Mouse (Mus musculus): ENCODE data around the gene Nudt14.

The Nudt14 gene

DNA sequence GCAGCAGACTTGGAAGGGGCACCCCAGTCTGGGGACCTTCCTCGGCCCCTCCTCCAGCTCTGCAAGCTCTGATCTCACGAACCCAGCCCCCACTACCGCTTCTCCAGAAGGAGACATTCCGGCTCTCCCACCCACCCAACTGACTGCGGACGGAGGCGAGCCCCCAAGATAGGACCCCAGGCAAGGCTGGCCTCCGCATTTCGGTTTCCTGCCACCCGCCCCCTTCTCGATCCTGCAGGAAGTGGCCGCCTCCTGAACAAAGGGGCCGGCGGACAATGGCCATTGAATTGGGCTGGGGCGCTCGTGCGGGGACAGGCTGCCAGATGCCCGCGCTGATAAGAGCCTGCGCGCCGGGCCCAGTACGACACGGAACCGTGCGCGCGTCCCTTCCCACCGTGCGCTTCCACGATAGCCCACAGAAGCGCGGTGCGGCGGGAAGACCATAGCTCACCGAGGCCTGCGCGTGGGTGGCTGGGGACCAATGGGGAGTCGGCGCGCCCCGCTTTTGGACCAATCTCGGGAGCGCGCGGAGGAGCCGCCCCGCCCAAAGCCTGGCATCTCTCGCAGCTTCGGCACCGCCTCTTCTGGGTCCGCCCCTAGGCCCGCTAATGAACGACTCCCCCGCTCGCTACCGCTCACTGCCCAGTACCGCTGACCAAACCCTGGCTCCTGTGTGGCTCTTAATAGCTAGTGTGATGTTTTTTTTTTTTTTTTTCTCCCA is 8.3 kb upstream of the Nudt14 start:
- DNase-seq, result peak; percentile 90 to 93

DNA sequence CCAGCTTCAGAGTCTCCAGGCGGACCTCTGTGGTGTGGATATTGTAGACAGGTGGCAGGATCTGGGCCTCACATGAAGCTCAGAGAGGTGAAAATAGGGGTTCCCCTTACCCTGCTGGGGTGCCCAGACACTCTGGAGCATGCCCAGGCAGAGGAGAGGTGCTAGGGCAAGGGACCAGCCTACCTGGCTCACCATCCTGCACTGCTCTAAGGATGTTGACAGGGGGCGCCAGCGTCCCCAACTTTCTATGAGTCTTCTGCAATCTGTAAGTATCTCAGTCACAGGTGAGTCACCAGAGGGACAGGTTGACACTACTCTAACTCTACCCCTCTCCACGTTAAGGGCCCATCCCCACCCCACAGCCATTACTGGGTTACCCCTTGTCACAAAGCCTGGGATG is 5.4 kb upstream of the Nudt14 start:
- DNase-seq, result peak in 1 of 2 experiments; percentile 44

DNA sequence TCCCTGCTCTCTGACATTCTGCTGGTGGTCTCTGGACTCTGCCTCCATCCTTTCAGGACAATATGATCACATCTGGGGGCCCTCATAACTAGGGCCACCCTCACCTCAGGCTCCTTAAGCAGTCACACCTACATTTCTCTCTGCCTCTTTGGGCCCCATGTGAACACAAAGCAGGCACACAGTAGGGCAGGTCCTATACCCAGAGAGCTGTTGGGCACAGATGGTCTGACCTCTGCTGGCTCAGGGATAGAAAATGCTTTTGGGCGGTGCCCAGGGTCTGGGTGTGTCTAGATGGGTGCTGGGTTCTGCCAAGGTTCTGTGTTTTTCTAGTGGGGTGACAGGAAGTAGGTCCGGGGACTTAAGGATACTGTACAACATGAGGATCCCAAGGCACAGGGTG is 1.7 kb upstream of the Nudt14 start:
- no peak for DNase-seq

DNA sequence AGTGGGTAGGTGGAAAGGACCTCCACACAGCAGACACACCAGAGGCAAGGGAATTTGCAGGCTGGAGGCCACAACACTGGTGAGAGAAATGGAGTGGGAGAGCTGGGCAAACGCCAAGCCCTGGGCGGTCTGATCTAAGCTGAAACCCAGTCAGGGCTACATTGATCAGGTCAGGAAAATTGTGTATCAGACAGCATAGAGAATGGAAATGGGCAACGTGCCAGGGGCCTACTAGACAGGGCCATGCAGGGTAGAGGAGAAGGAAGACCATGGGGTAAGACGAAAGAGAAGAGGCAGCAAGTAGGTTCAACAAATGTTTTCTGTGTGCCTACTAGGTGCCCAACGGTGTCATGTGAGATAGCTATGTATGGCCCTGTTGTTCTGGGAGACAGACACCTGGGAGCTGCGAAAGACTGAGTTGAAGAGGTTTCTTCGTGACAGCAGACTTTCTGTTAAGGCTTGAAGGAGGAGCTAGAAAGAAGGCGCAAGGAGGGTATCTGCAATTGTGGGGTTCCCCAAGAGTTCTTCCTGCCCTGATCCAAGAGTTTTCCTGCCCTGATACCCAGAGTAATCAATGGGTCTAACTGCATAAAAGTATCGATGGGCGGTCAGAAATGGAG is 658 bp downstream of the Nudt14 start:
- peak; percentile 57 to 61 for DNase-seq

DNA sequence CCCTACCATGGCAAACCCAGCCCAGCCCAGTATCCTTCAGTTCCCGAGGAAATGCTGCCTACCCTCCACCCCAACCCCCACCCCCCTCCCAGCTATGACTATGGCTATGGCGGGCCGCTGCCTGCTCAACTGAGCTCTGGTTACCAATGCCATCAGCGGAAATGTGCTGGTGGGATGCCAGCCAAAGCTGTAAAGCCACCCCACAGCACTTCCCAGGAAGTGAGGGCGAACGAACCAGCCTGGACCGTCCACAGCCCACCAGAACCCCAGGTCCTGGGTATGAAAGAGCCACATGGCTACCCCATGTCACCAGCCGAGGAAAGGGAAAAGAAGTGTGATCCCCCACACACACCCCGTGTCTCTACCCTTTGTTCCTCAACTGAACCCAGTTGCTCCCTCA is 1.2 kb downstream of the Nudt14 start:
- DNase-seq, result no peak

DNA sequence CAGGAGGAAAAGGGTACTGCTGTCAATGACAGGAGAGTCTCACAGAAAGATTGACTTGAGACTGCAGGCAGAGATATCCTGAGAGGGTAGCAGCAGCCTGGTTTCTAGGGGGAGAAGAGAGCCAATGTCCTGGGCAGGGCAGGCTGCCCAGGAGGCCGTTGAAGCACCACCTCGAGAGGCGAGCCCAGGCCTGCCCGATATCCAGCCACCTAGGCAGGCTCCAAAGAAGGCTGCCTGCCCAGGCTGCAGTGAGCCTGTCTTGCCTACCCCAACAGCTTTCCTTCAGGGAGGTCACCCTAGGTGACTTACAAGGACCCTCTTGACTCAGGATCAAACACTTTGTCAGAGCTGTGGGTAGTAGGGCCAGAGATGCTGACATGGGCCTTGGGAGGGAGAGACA is 1.7 kb downstream of the Nudt14 start:
- DNase-seq, result no peak

DNA sequence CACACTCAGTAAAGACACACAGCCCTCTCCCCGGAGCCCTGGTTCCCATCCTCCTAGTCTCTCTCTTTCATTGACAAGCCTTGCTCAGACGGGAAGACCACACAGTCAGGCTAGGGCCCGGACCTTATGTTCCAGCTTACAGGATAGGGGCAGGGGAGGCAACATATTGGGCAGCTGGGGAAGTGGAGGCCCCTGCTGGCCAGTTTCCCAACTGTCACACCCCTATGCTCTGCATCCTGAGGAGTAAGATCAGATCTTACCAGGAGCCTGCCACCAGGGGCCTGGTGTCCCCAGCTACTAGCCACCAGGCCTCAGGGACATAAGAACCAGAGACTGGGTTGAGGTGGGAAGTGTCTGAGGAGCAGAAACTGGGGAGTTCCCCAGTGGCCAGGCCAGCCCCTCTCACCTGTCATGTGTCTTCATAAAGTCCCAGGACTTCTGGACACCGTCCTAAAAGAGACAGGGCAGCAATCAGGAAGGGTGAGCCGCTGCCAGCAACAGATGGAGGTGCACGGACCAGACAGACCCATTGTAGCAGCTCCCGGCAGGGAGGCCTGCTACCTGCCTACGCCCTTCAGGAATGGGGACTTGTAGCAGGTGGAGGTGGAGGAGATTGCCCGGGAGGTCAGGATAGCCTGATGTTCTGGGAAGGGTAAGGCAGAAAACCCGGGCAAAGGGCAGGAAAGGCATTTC is 2.9 kb downstream of the Nudt14 start:
- no peak for DNase-seq

DNA sequence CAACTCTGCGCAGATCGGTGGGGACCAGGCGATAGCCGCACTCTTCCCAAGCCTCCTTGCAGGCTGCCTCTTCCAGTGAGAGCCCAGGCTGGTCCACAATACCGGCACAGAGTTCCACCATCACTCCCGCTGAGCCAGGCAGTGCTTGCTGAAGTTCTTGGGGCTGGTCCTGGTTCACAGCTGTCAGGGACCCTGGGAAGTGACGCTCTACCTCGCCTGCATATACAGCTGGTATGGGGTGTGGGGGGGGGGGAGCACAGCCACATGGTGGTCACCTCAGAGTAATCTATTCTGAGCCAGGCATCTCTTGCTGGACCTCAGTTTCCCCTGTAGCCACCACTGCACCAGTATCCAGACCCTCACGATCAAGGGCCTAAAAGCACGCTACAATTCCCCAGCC is 3.6 kb downstream of the Nudt14 start:
- DNase-seq, result no peak

DNA sequence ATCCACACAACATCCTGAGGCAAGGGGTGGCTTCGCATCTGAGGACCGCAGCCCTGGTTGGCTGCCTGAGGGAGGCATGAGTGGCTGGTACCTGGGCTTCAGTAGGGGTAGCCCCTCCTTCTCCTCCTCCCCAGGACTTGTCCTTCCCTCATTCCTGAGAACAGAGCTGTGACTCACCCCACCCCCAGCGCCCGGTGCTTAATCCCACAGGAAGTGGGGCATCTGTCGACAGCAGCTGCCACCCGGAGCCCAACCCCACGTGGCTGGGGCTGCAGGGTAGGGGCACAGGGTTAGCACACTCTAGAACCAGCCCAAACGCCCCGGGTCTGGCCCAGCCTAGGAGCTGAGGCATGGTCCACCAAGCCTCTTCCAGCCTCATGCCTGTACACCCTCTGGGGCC is 4.0 kb downstream of the Nudt14 start:
- DNase-seq, result no peak

DNA sequence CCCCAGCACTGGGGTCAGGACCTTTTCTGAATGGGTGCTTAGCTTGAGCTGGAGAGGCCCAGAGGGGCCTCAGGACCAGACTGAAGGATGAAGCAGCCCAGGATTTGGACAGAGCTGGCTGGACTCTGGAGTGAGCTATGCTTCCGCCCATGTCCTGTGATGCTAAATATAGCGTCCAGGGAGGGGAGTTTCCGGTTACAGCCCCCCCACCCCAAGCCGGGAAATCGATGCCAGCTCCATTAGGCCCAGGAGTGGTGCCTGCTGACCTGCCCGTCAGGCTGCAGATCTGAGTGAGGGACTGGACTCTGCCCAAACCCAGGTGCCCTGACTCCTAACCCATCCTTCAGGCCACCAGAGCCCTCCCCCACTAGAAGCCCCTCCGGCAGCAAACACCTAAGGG is 9.3 kb downstream of the Nudt14 start:
- no peak for DNase-seq

DNA sequence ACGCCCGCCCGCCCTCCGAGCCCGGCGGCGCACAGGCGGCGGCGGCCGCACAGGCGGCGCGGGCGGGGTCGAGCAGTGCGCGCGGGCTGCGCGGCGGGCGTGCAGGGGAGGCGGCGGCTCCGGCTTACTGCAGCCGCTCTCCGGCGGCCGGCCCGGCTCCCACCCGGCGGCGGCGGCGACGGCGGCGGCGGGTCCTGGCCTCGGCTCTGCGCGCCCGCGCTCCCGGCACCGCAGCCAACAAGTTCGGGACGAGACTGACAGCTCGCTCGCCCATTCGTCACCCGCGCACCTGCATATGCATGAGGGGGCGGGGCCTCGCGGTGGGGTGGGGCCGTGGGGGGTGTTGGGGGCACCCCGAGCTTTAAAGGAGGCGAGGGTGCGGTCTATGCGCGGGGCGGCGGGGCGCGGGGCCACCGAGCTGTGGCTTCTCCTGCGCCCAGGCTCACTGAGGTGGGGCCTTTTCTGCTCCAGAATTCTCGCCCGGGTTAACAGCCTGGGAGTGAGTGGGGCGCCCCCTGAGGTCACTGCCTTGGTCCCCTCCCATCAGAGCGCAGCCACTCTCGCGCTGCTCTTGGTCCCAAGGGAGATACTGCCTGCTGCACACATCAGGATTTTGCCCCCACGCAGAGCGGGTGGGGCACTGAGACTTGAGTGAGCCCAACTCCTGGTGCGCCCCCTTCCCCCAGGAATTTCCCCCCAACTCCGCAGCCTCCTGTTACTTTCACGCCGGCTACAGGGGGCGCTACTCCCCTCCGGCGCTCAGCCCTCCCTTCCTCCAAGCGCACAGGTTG is 12.2 kb downstream of the Nudt14 start, which contains the start of gene Jag2:
Gene Jag2, minus strand, starts transcription at position 215 of the 791 bp plus-strand sequence.
- DNase-seq, result peak; percentile 46 to 65

DNA sequence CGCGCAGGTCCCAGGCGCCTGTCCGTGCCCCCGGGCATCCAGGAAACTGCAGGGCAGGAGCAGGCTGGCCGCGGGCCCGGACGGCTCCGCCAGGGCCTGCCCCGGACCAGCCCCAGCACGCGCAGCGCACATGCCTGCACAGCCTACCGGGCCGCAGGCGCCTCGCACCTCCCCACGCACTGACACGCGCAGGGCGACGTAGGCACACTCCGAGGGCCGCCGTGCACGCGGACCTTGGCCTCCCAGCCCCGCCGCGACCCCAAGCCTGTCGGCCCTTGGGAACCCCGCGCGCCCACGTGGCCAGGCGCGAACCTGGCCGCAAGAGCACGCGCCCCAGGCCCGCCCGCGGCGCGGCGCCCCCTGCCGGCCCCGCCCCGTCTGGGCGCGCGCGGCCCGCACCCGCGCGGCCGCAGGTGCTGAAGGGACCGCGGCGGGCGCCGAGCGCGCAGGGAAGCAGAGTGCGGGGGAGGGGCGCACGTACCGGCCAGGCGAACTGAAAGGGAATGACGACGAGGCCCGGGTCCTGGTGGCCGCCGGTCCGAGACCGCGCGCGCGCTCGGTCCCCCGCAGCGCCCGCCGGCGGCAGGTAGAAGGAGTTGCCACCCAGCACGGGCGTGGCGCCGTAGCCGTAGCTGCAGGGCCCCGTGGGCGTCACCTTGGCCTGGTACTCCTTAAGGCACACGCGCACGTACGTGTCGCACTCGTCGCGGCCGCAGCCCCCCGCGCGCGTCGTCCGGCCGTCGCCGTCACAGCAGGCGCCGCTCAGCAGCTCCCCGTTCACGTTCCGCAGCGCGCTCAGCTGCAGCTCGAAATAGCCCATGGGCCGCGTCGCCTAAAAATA is 13.3 kb downstream of the Nudt14 start:
- peak in 1 of 2 experiments; percentile 60 for DNase-seq

DNA sequence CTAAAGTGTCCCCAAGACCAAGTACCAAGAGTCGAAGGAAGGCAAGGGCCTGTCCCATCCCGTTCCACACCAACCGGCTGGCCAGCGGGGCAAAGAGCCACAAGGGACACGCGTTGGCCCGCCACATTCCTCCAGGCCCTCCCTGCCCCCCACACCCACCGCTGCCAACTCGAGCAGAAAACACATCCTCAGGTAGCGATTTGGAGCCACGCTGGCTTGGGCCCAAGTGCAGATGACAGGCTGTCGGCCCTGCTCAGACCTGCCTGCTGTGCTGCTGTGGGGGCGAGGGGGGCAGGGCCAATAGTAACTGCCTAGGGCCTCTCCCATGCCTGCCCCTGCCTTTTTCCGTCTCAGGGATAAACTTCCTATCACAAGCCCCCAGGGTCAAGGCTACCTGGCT is 14.7 kb downstream of the Nudt14 start:
- DNase-seq, result no peak

DNA sequence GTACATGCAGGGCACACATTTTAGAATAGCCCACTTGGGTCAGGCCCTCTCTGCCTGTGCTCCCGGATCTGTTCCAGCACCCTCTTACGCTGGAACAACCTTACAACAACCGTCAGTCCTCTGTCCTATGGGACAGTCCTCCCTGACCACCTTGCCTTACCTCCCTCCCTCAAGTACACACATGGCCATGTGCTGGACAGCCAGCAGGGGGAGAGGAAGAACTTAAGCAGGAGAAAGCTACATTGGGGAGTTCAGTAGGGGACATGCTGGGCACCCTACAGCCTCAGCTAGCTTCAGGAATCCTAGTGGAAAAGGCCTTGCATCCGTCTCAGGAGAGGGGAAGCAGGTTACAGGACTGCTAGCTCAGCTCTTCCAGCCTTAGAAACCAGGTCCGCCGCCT is 16.0 kb downstream of the Nudt14 start:
- DNase-seq, result no peak

DNA sequence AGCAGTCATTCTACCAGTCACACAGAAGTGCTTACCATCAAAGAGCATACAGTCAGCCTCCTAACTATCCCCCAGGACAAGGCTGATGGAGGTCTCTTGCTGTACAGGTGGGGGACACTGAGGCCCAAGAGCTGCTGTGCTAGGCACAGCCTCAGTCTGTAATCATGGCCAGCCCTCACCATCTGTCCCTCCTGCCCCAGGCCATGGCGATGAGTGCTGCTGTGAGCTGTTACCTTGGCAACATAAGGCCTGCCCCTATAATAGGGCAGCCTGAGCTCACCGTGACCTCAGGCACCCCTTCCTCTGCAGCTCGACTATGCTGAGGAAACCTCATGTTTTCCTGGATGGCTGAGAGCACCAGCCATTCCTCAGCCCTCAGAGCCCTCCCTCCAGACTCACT is 19.4 kb downstream of the Nudt14 start:
- no peak for DNase-seq

DNA sequence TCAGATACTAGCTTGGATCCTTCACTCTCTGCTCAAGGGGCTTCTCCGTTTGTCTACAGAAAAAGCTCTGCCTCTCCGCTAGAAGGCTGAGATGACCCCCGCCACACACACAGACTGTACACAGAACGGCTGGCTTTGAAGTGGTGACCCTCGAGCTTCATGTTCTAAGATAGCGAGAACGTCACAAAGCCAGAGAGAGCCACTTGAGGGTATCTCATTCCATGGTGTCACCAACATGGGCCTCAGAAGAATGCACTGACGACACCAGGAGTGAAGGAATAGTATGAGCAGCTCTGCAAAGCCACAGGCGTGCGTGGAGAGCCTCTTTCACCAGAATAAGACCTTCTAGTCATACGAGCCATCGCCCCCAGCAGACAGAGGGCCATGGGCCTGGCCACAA is 20.4 kb downstream of the Nudt14 start:
- no peak for DNase-seq

DNA sequence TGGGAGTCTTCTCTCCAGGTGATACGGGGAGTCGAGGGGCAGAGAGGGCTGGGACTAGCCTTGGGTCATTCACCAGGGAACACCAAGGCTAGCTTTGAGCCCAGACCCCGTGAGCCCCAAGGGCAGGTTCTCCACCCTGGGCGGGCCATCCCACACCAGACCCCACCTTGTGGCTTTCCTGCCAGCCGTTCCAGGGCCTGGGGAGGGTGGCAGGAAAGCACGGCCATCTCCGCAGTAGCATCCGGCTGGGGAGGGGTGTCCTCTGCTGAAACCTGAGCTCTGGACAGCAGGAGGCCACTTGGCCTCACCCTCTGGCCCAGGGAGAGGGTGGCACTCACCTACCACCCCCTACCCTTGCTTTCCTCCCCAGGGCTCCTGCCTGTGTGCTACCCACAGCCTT is 24.0 kb downstream of the Nudt14 start:
- peak; percentile 14 to 62 for DNase-seq

DNA sequence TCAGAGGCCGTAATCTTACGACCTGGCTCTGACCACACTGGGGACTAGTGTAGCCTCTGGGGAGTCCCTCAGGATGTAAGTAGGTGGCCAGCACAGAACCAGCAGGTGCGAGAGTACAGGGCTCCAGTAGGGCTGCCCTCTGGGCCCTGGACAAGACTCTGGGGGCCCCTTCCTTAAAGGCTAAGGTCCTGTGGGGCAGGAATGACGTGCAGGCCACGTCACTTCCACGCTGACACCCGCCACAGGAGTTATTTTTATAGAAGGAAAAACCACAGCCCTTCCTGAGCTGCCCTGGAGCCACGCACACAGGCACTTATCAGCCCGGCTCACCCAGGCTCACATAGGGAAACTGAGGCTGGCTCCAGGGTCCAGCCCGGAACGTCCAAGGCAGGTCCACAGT is 24.4 kb downstream of the Nudt14 start:
- peak; percentile 40 to 72 for DNase-seq

DNA sequence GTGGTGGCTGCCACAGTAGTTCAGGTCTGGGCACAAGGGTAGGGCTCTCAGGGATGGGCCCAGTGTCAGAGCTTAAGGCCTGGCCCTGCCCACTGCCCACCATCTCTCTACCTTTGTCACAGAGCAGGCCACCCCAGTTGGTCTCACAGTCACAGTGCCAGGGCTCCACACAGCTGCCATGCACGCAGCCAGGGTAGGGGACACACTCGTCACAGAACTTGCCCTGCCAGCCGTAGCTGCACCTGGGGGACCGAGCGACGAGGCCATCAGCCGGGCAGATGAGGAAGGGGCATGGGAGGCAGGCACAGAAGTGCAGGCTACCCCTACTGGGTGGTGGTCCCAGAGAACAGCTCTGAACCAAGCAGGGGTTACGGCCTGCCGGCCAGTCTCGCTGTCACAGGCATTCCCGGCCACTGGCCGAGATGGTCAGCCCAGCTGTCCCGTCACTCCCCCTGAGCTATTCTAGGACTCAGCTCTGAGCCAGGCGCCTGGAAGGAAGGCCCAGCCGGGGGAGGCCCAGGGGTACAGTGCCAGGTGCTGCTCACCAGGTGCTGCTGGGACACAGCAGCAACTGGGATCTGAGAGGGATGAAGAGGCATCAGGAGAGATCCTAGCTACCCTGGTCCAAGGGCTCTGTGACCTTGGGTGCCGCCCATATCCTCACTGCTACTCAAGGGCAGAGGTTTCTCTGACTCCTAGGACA is 25.1 kb downstream of the Nudt14 start:
- no peak for DNase-seq

DNA sequence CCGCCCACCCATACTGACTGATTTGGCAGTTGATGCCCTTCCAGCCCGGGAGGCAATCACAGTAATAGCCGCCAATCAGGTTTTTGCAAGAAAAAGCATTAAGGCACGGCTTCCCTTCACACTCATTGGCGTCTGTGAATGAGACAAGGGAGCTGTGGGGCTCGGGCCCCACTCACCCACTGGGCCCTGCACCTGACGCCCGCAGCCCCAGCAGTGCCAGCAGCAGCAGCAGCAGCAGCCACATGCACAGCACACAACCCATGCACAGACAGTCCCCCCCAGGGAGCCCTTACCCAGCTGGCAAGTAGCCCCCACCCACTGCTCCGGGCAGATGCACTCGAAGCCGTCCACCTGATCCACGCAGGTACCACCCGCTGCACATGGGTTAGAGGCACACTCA is 26.3 kb downstream of the Nudt14 start:
- no peak for DNase-seq

DNA sequence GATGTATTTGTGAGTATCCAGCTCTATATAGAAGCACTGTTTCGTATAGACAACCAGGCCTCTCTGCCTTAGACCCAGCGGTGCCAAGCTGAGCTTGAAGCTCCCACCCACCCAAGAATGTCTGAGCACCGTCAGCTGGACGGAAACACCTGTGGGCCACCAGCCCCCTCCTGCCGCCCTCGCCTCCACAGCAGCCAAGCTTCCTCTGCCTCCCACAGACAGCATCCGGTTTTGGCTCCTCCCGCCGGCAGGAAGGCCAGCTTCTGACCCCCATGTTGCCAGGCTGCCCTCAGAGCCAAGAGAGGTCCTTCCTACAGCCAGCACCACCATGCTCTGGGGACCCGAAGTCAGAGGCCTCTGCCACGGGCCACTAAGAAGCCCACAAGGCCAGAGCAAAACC is 27.4 kb downstream of the Nudt14 start:
- peak; percentile 42 to 74 for DNase-seq
